Mouse (Mus musculus): ENCODE measurements around the gene Apba2. TPM values are rescaled to one million over a fixed set of nuclear protein-coding genes. Genes with fewer than 3 reads are reported as not detected.

The Apba2 gene
- total RNA-seq, 2 experiments from 2014 or later = 249 to 253 TPM

- no peak for DNase-seq (ENCODE audit: low spot score in 2 of 2)
- intact Hi-C loops (cut with DNase I) = loop anchor here (5.0 kb wide), 1 partner anchor 54 kb away; no protein-coding TSS in a partner anchor
Measured at GRCm38 (mm10) chr7:64578176-64578575, 76.7 kb downstream of the Apba2 start.

GRCm38 (mm10) chr7:64579887-64580286 lies 78.4 kb downstream of the Apba2 start:
- intact Hi-C loops (cut with DNase I) = loop anchor here (5.0 kb wide), 1 partner anchor 52 kb away; no protein-coding TSS in a partner anchor
- DNase-seq (ENCODE audit: low spot score in 2 of 2) = no peak

GRCm38 (mm10) chr7:64580293-64580692 lies 78.8 kb downstream of the Apba2 start:
- intact Hi-C loops (cut with DNase I) = no loop called here

GRCm38 (mm10) chr7:64582358-64582757 lies 80.9 kb downstream of the Apba2 start:
- no peak for DNase-seq (ENCODE audit: low spot score in 2 of 2)
- intact Hi-C loops (cut with DNase I) = no loop called here

More at GRCm38 (mm10) chr7:64580293-64580692, 78.8 kb downstream of the Apba2 start:
- no peak for DNase-seq (ENCODE audit: low spot score in 2 of 2)

- intact Hi-C loops (cut with DNase I) = no loop called here
- peak; percentile 68 to 82 for DNase-seq (ENCODE audit: low spot score in 2 of 2)
Measured at GRCm38 (mm10) chr7:64583670-64584121, 82.2 kb downstream of the Apba2 start.

- intact Hi-C loops (cut with DNase I) = no loop called here
- DNase-seq (ENCODE audit: low spot score in 2 of 2) = no peak
Measured at GRCm38 (mm10) chr7:64586133-64586532, 84.6 kb downstream of the Apba2 start.

- DNase-seq (ENCODE audit: low spot score in 2 of 2) = no peak
- intact Hi-C loops (cut with DNase I) = no loop called here
Measured at GRCm38 (mm10) chr7:64586571-64586970, 85.1 kb downstream of the Apba2 start.

GRCm38 (mm10) chr7:64588636-64589389 lies 87.3 kb downstream of the Apba2 start:
- DNase-seq (ENCODE audit: low spot score in 2 of 2) = no peak
- intact Hi-C loops (cut with DNase I) = no loop called here

- intact Hi-C loops (cut with DNase I) = no loop called here
- no peak for DNase-seq (ENCODE audit: low spot score in 2 of 2)
Measured at GRCm38 (mm10) chr7:64595256-64595655, 93.8 kb downstream of the Apba2 start.

GRCm38 (mm10) chr7:64596652-64597051 lies 95.1 kb downstream of the Apba2 start:
- intact Hi-C loops (cut with DNase I) = no loop called here
- no peak for DNase-seq (ENCODE audit: low spot score in 2 of 2)

GRCm38 (mm10) chr7:64609866-64610265 lies 108.4 kb downstream of the Apba2 start:
- intact Hi-C loops (cut with DNase I) = no loop called here
- DNase-seq (ENCODE audit: low spot score in 2 of 2) = no peak

GRCm38 (mm10) chr7:64610875-64611274 lies 109.4 kb downstream of the Apba2 start:
- no peak for DNase-seq (ENCODE audit: low spot score in 2 of 2)
- intact Hi-C loops (cut with DNase I) = no loop called here

GRCm38 (mm10) chr7:64619261-64619660 lies 117.8 kb downstream of the Apba2 start:
- intact Hi-C loops (cut with DNase I) = no loop called here

GRCm38 (mm10) chr7:64626494-64626893 lies 125.0 kb downstream of the Apba2 start:
- DNase-seq (ENCODE audit: low spot score in 2 of 2) = no peak
- intact Hi-C loops (cut with DNase I) = no loop called here

More at GRCm38 (mm10) chr7:64619261-64619660, 117.8 kb downstream of the Apba2 start:
- no peak for DNase-seq (ENCODE audit: low spot score in 2 of 2)

- intact Hi-C loops (cut with DNase I) = no loop called here
- DNase-seq (ENCODE audit: low spot score in 2 of 2) = no peak
Measured at GRCm38 (mm10) chr7:64627972-64628655, 126.6 kb downstream of the Apba2 start.

- intact Hi-C loops (cut with DNase I) = loop anchor here (5.0 kb wide), 1 partner anchor 53 kb away; no protein-coding TSS in a partner anchor
- peak in 1 of 2 experiments; percentile 54 for DNase-seq (ENCODE audit: low spot score in 2 of 2)
Measured at GRCm38 (mm10) chr7:64630697-64631096, 129.2 kb downstream of the Apba2 start.

- no peak for DNase-seq (ENCODE audit: low spot score in 2 of 2)
- intact Hi-C loops (cut with DNase I) = loop anchor here (5.0 kb wide), 1 partner anchor 54 kb away; no protein-coding TSS in a partner anchor
Measured at GRCm38 (mm10) chr7:64631131-64631530, 129.6 kb downstream of the Apba2 start.

- peak; percentile 69 to 79 for DNase-seq (ENCODE audit: low spot score in 2 of 2)
- intact Hi-C loops (cut with DNase I) = loop anchor here (5.0 kb wide), 1 partner anchor 55 kb away; no protein-coding TSS in a partner anchor
Measured at GRCm38 (mm10) chr7:64631781-64632351, 130.4 kb downstream of the Apba2 start.

- no peak for DNase-seq (ENCODE audit: low spot score in 2 of 2)
- intact Hi-C loops (cut with DNase I) = loop anchor here (5.0 kb wide), 1 partner anchor 56 kb away; no protein-coding TSS in a partner anchor
Measured at GRCm38 (mm10) chr7:64633182-64633581, 131.7 kb downstream of the Apba2 start.

GRCm38 (mm10) chr7:64633916-64634315 lies 132.4 kb downstream of the Apba2 start:
- no peak for DNase-seq (ENCODE audit: low spot score in 2 of 2)
- intact Hi-C loops (cut with DNase I) = loop anchor here (5.0 kb wide), 1 partner anchor 57 kb away; no protein-coding TSS in a partner anchor
